Mouse (Mus musculus) C2C12 (cell line): Measurements from ENCODE around the gene Klk10.

Source experiments
- CTCF ChIP-seq: IDR thresholded peaks from one replicate; pipeline ENCODE4 v1.5.1; 2011; ENCODE audit not compliant: control insufficient read depth, insufficient read depth, insufficient read length
- USF1 ChIP-seq: IDR thresholded peaks from one replicate; pipeline ENCODE4 v1.6.1; 2011; ENCODE audit warnings: low read depth, mild to moderate bottlenecking, control low read depth, moderate library complexity

DNA sequence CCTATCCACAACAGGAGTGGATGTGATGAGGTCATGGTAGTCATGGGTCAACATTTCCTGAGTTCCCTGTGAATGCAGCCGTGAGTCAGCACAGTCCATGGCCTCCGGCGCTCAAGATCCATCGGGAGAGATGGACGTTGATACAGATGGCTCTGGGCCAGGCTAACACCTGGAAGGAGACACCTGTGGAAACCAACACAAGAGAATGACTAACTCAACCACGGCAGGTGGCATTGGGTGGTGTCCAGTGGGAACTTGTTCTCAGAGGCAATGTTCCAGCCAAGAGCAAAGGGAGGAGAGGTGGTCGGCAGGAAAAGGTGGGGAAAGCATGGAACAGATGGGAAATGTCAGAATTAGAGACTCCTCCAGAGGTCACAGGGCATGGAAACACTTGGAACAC lies 40.7 kb downstream of the Klk10 start:
- TF ChIP-seq CTCF: no peak
- no peak for TF ChIP-seq USF1
